Mouse (Mus musculus): ENCODE data around the gene Pitpnb.

Gene Pitpnb

GRCm38 (mm10) chr5:111330417-111331098 is at the start of gene Pitpnb:
Gene Pitpnb (plus strand): TSS chr5:111330763.
- peak; percentile 100 for DNase-seq

- no peak for DNase-seq
These were observed 46.0 kb upstream of the Pitpnb start for GRCm38 (mm10) chr5:111284420-111285175.

DNA sequence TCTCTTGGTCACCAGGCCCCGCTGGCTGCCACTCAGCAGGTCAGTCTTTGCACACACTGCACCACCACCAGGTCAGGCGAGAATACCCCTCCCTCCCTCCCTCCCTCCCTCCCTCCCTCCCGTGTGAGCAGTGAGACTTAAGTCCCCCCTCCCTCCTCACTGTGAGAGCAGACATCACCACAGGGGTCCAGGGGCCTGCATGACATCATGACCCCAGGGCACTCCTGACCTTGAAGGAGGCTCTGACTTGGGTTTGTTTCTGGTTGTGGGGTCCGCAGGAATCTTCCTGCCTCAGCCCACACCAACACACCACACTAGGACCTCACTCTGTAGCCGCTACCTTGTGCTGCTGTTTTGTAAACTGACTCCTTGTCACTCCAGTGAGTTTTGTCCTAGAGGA is 43.0 kb upstream of the Pitpnb start:
- no peak for DNase-seq

DNA sequence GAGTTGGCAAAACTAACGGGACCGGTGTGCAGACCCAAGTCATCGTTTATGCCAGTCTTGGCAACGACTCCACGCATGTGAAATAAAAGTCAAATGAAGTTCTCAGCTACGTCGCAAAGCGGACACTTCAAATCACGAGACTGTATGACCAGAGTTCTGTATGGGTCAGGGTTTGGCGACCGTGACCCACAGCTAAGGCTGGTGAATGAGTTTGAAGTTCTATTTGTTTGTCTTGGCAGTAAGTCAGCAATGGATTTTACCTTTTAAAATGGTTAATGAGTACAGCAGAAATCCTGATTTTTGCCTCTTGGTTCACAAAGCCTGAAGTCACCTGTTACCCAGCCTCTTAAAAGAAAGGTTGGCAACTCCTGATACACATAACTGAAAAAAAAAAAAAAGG is 42.1 kb upstream of the Pitpnb start:
- DNase-seq = no peak

DNA sequence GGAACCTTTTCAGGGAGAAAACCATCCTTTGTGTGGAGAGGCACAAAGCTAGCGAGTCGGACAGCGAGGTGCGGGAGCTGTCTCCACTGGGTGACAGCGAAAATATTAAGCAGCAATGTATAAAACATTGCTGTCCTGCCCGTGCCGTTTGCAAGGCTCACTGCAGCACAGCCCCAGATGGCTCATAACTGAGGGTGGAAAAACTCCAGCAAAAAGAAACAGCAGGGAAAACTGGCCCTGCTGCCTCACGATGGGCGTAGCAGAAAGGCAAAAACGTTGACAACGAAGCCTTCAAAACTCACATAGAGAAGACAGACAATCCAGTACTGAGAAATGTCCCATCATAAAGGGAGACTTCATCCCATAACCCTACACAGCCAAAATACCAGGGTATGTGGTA is 40.5 kb upstream of the Pitpnb start:
- peak; percentile 44 for DNase-seq

DNA sequence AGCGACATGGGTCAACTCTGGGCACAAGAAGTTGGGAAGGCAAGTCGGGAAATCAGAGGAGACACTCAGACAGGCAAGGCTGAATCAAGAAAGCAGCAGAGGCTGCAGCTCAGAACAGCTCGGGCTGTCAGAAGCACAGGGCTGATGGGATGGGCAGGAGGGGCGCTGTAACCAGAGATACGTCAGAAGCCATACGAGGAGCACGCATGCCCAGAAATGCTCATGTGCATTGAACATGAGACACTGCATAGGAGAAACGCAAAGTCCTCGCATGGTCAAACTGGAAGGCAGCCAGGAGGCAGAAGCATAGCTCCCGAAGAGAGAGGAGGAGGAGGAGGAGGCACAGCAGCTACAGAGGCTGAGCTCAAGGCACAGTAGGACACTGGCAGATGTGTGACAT is 38.9 kb upstream of the Pitpnb start:
- peak; percentile 62 for DNase-seq

- no peak for DNase-seq
These were observed 32.8 kb upstream of the Pitpnb start for GRCm38 (mm10) chr5:111297801-111298200.

DNA sequence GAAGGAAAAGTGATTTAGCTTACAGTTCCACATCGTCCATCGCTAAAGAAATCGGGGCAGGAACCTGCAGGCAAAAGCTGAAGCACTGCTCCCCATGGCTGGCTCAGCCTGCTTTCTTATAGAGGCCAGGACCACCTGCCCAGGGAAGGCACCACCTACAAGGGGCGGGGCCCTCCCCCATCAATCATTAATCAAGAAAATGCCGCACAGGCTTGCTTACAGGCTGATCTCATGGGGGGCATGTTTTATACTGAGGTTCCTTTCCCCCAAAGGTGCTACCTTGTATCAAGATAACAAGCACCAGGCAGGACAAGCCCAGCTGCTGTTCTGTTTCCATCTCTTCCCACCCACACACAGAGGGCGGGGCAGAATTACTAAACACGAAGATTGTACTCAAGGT is 31.9 kb upstream of the Pitpnb start:
- DNase-seq = no peak

- DNase-seq = no peak
These were observed 29.8 kb upstream of the Pitpnb start for GRCm38 (mm10) chr5:111300776-111301175.

- DNase-seq = no peak
These were observed 28.8 kb upstream of the Pitpnb start for GRCm38 (mm10) chr5:111301736-111302135.

DNA sequence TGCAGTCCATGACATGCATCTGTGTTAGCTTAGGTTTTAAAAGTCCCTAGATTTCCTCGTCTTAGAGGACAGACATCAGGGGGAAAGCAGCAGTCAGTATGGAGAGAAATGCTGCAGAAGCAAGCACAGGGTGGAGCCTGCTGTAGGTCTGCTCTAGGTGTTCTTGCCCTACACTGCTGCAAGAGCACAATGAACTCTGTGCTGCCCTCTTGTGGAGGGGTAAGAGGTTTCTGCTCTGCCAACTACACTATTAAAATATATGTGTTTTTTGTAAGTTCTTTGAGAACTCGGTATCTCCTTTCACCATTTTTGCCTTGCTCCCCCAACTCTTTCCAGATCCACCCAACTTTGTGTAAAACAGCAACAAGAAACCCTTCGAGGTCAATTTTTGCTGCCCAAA is 25.8 kb upstream of the Pitpnb start:
- DNase-seq = no peak

DNA sequence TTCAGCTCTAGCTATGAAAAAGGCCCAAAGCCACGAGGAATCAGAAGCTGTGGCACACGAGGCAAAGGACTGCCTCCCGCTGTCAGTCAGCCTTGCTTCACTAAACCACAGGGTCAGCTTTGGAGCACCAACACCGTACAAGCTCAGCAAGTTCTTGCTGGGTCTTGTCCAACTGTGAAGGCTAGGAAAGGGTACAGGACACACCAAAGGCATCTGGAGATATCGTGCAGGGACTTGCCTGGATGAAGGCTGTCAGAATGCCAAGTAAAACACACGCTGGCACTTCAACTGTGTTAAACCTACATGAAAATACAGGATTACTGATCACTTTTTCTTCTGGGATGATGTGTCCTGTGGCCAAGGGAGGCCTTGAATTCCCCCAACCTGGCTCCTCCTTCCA is 20.4 kb upstream of the Pitpnb start:
- DNase-seq = no peak

DNA sequence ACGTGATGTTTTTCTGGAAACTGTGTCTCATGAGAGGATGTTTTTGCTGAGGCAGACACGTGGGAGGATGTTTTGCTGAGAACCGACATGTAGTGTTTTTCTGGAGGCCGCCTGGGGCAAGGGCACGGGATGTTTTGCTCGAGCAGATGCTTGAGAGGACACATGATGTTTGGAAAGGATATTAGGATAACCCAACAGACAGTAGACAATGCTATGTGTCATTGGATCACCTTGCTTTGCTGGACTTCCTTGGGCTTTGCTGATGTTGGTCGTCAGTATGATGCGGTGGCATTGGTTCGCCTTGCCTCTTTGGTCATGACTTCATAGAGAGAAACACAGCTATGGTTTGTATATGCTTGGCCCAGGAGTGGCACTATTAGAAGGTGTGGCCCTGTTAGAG is 16.7 kb upstream of the Pitpnb start:
- DNase-seq = no peak

DNA sequence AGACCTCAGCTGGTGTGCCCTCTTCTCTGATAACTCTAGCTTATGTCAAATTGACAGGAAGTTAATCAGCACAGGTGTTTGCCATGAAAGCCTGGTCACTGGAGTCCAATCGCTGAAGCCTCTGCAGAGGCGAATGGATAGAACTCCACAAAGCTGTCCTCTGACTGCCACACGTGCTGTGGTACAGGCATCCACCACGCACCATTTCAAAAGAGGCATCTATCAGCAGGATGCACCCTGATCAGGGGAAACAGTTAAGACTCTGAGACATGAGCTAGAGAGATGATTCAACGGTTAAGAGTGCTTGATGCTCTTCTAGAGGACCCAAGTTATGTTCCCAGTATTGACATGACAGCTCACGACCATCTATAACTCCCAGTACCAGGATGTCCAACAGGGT is 15.5 kb upstream of the Pitpnb start:
- no peak for DNase-seq

- DNase-seq = no peak
These were observed 13.0 kb upstream of the Pitpnb start for GRCm38 (mm10) chr5:111317526-111317925.

- no peak for DNase-seq
These were observed 11.6 kb upstream of the Pitpnb start for GRCm38 (mm10) chr5:111318946-111319345.

- no peak for DNase-seq
These were observed 4.8 kb upstream of the Pitpnb start for GRCm38 (mm10) chr5:111325813-111326212.

GRCm38 (mm10) chr5:111327420-111327819 is 3.1 kb upstream of the Pitpnb start:
- no peak for DNase-seq

- no peak for DNase-seq
These were observed 664 bp upstream of the Pitpnb start for GRCm38 (mm10) chr5:111329782-111330416.

GRCm38 (mm10) chr5:111331099-111331435 is 504 bp downstream of the Pitpnb start:
- no peak for DNase-seq

DNA sequence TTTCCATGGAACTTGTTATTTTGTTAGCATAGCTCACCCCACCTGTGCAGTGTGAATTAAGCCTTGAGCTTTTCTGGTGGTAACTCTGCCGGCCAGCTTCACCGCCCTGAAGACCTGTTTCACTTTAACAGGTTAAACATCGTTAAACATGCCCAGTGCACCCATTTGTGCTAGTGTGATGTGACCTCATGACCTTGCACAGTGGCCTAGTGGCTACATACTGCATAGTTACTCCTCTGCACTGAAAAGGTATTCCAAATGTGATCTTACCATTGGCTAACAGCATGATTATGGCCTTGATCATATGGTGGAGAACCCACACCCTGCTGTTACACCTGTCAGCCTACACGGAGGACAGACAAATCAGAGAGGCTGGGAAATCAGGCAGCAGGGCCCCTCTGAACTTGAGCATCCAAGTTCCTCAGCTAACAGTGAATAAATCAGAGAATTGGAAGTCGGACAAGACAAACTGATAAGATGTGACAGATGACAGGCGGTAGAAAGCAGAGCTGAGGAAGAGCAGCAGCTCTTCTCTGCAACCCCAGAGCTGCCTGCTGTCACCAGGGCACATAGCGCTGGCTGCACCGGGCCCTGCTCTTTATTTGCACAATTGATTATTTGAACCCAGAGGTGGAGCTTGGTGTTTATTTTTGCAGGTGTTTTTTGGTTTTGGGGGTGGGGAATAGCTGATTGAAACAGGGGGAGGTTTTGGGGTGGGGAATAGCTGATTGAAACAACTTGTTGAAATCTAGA is 5.6 kb downstream of the Pitpnb start:
- DNase-seq = no peak

DNA sequence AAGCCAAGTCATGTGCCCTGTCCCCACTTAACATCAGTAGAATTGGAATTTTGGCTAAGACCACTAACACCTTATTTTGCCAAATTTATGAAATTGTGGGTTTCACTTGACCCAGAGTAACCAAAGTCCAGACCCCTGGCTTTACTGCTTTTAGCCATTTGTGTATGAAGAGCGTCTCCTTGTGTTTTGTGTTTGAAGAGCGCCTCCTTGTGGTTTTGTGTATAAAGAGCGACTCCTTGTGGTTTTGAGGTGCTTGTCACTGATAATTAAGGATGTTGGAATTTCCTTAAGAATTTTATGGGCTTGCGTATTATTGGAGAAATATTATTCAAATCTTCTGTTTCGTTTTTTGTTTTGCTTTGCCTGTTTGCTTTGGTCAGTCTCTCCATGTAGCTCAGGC is 11.0 kb downstream of the Pitpnb start:
- DNase-seq = no peak

GRCm38 (mm10) chr5:111344721-111345400 is 14.3 kb downstream of the Pitpnb start:
- no peak for DNase-seq

Data from right cerebral cortex, postnatal 25 days (tissue).